In the genomic region with DNA sequence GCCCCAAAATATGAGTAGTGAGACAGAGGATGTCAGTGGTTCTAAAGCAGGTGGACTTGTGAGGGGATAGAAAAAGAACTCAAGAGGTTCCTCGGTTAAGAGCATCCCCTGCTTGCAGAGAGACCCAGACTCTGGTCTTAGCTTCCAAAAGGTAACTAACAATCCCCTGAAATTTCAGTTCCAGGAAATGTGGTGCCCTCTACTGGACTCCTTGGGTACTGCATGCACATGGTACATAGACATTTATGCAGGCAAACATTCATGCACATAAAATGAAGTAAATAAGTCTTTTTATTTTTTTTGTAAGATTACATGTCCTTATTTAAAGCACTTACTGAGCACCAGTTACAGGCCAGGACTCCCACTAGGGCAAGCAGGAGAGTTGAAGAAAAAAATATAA, we compare ENCODE assay signal across 8 mouse cellular contexts. TPM values are rescaled to one million over a fixed set of nuclear protein-coding genes. Genes with fewer than 3 reads are reported as not detected.
DNase-seq lines count a peak whose midpoint lies in the region; TF ChIP-seq lines count a peak whose summit lies in the region.

No protein-coding gene starts in this region.

- TF ChIP-seq POLR2A in brain, embryonic 14.5 days (IDR thresholded peaks at IDR 0.05; ENCODE audit: borderline replicate concordance, extremely low read depth, insufficient read depth, insufficient read length, poor library complexity, severe bottlenecking), result no peak

- peak; percentile 48 to 50 for DNase-seq in kidney, postnatal 4 days
- no peak for DNase-seq in kidney, adult 11 months
- peak; percentile 8 to 33 for DNase-seq in spleen, postnatal 10 days (ENCODE audit: low spot score in 2 of 2)
- DNase-seq in spleen, adult 18-20 months, result no peak
- no peak for DNase-seq in brain, embryonic 14.5 days (ENCODE audit: low read depth)
- DNase-seq in thymus, postnatal 25 days, result peak; percentile 9
- no peak for DNase-seq in c-Kit-positive CD71-positive TER-119-positive erythroid progenitor cells, embryonic 14.5 days (ENCODE audit: low spot score)
- DNase-seq in gastrocnemius, postnatal 25 days, result no peak

- peak; percentile 47; the same call in 1 of the 2 replicates for TF ChIP-seq CTCF in brain, embryonic 14.5 days (IDR thresholded peaks at IDR 0.05; ENCODE audit: borderline replicate concordance, extremely low read depth, insufficient read depth, insufficient read length)

RNA-seq across cellular contexts. Expression of a gene that starts 45.6 kb away (rescaled TPM):
- polyA plus RNA-seq in brain, embryonic 14.5 days (2012; rRNA removed), result 112 and 132 TPM in 2 replicates
- 10 to 100 TPM; 71.8 to 75.5 TPM for total RNA-seq in gastrocnemius, postnatal 25 days (2021)

Comparison
In these comparisons a context has a peak if more than half of its experiments do, and no peak if none do; other contexts are left out.
1. DNase-seq: peak in kidney, postnatal 4 days (2 of 2), spleen, postnatal 10 days (2 of 2) and thymus, postnatal 25 days (single experiment); none in kidney, adult 11 months (single experiment), spleen, adult 18-20 months (0 of 2), brain, embryonic 14.5 days (single experiment), c-Kit-positive CD71-positive TER-119-positive erythroid progenitor cells, embryonic 14.5 days (single experiment) and gastrocnemius, postnatal 25 days (single experiment).